Mouse (Mus musculus) kidney, postnatal 25 days (tissue): ENCODE measurements at regions not wholly inside any gene's neighbourhood (a gene's known extent, or its start where the extent isn't known, plus 50 kb on each side); places are given as distances from the start of the nearest gene placed in this dataset.

Experiments
- DNase-seq, 2 experiments: peaks; one replicate each; pipeline ENCODE4 v3.0.0; 2021; ENCODE audit warnings: mixed read lengths in 2 of 2

DNA sequence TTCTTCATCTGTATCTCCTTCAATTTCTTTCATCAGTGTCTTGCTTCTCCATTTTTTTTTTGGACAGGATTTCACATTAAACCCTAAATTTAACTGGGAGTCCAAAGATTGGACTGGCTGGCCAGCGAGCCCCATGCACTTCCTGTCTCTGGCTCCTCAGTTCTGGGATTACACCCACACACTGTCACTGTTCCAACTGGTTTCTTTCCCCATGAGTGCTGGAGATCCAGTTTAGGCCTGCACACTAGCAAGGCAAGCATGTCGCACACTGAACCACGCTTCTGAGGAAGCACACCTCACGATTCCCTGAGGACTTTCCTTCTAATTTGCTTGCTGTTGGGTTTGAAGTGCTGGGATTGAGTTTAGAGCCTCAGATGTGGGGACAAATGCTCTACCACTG lies 50.5 kb upstream of the Sash1 start:
- peak in 1 of 2 experiments; percentile 19 for DNase-seq
